Mouse (Mus musculus) midbrain, postnatal 0 days (tissue): Measurements from ENCODE around the gene Gfy. TPM values are rescaled to one million over a fixed set of nuclear protein-coding genes. Genes with fewer than 3 reads are reported as not detected.

ENCODE experiments used
- ATAC-seq: fragments of 200-750 bp; cut with Nextera tagmentation; 2 replicates; pipeline ENCODE4 v1.8.0; 2017; ENCODE audit warnings: moderate number of reproducible peaks, mild to moderate bottlenecking, moderate TSS enrichment, moderate library complexity; ENCODE audit not compliant: low FRiP score
- DNase-seq: peaks from one replicate; pipeline ENCODE4 v3.0.0-alpha.2; 2015; ENCODE audit warnings: low spot score
- H3K27ac ChIP-seq: fragments of 300-500 bp; sonication (generic); 2 replicates; pipeline ENCODE4 v1.5.1; 2014; ENCODE audit warnings: low read depth, mild to moderate bottlenecking, low read length, mixed read lengths
- H3K27me3 ChIP-seq: fragments of 300-500 bp; sonication (generic); 2 replicates; pipeline ENCODE4 v1.6.1; 2014; ENCODE audit warnings: low read length, control low read depth, mixed read lengths; ENCODE audit not compliant: insufficient read depth
- H3K36me3 ChIP-seq: fragments of 300-500 bp; sonication (generic); 2 replicates; pipeline ENCODE4 v1.6.1; 2014; ENCODE audit warnings: low read length, control low read depth, mixed read lengths; ENCODE audit not compliant: insufficient read depth
- H3K4me1 ChIP-seq: fragments of 300-500 bp; sonication (generic); 2 replicates; pipeline ENCODE4 v1.6.1; 2014; ENCODE audit warnings: mild to moderate bottlenecking, control low read depth, antibody characterized with exemption, low read length, mixed read lengths; ENCODE audit not compliant: insufficient read depth
- H3K4me2 ChIP-seq: fragments of 300-500 bp; sonication (generic); 2 replicates; pipeline ENCODE4 v1.6.1; 2014; ENCODE audit warnings: low read depth, mild to moderate bottlenecking, low read length, mixed read lengths; ENCODE audit not compliant: poor library complexity, severe bottlenecking
- H3K4me3 ChIP-seq: fragments of 300-500 bp; sonication (generic); 2 replicates; pipeline ENCODE4 v1.5.1; 2014; ENCODE audit warnings: low read depth, mild to moderate bottlenecking, low read length, moderate library complexity
- H3K9ac ChIP-seq: fragments of 300-500 bp; sonication (generic); replicated peaks from 2 replicates; pipeline ENCODE4 v1.6.1; 2014; ENCODE audit warnings: mild to moderate bottlenecking, low read length, moderate library complexity, mixed read lengths; ENCODE audit not compliant: poor library complexity, severe bottlenecking
- H3K9me3 ChIP-seq: fragments of 300-500 bp; sonication (generic); 2 replicates; pipeline ENCODE4 v1.6.1; 2016; ENCODE audit warnings: low read length, control low read depth
- CTCF ChIP-seq: IDR thresholded peaks from 2 replicates; pipeline ENCODE4 v1.5.1; 2016; ENCODE audit warnings: antibody characterized with exemption, mild to moderate bottlenecking
- WGBS: fragments of 180-500 bp; shearing (Covaris S2); extraction: QIAGEN DNeasy Blood & Tissue Kit; methylation state at CpG from one replicate; pipeline ENCODE4 v1.1.7; 2014; 5-methylcytosine and 5-hydroxymethylcytosine counted together
- polyA plus RNA-seq: library from polyadenylated mRNA; unstranded; fragments of >200 nt; fragmentation: Nextera tagmentation; extraction: Ambion mirVana; gene quantifications from 2 replicates; pipeline ENCODE4 v1.2.1, GENCODE M21; 2015
- total RNA-seq: library from RNA; depleted of rRNA; stranded (reverse); fragments of >200 nt; gene quantifications from 2 replicates; pipeline ENCODE4 v1.2.3, GENCODE M21; 2014

Gfy gene
- total and polyA plus RNA-seq, 2 experiments from 2014 or later: 0.51 TPM; not detected in 1

DNA sequence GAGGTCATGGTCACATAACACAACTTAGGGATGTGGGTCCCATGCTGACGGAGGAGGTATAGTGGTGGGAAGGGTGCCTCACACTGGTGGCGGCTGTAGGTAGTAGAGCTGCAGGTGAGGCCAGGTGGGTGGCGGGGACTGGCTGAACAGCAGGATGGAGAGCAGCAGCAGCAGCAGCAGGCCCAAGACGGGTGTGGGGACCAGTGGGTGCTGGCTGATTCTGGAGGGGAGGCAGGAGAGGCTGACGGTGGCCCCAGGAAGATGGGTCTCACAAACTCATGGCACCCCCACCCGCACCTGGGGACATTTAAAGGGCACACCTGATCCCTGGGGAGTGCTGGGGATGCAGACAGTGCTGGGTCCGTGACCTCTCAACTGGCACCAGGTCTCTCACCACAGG lies 4.3 kb upstream of the Gfy start:
- no peak overlapping the region for H3K4me3 ChIP-seq
- no peak overlapping the region for H3K9ac ChIP-seq
- DNase-seq (no peak), ATAC-seq (no peak)
- no peaks in the 10 kb centered on the region for H3K9me3 ChIP-seq
- H3K4me1 ChIP-seq: no peaks in the 10 kb centered on the region
- no peaks in the 10 kb centered on the region for H3K36me3 ChIP-seq
- H3K27ac ChIP-seq: no peak overlapping the region
- TF ChIP-seq CTCF: no peak
- no peak overlapping the region for H3K4me2 ChIP-seq
- WGBS: 68% methylated on average over 7 of the region's 7 CpGs
- peaks cover 56% of the 10 kb centered on the region for H3K27me3 ChIP-seq

DNA sequence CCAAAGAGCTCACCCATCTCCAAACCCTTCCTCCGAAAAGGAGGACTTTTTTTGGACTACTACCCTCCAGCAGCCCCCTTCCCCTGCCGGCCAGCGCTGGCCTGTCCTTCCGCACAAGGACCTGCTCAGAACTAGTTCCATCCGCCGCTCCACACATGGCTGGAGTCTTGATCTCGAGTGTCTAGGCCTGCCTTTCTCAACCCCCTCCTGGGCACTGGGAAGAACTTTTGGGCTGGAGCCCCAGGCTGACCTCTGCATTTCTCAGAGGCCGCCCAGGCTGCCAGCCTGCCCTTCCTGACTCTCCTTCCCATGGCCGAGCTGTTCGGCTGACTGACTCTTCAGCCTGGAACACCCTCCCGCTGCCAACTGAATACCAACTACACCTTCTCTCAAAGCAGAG lies 3.2 kb upstream of the Gfy start:
- no peak for TF ChIP-seq CTCF
- H3K9ac ChIP-seq: no peak overlapping the region
- no peak for ATAC-seq
- DNase-seq: no peak
- H3K27ac ChIP-seq: no peak overlapping the region
- 14% methylated on average over 11 of the region's 11 CpGs for WGBS
- H3K4me3 ChIP-seq: peak overlapping the region; percentile 34; the same call in 1 of the 2 replicates
- peak overlapping the region; percentile 49 for H3K4me2 ChIP-seq
- peaks cover 66% of the 10 kb centered on the region for H3K27me3 ChIP-seq
- no peaks in the 10 kb centered on the region for H3K4me1 ChIP-seq
- no peaks in the 10 kb centered on the region for H3K36me3 ChIP-seq
- no peaks in the 10 kb centered on the region for H3K9me3 ChIP-seq

DNA sequence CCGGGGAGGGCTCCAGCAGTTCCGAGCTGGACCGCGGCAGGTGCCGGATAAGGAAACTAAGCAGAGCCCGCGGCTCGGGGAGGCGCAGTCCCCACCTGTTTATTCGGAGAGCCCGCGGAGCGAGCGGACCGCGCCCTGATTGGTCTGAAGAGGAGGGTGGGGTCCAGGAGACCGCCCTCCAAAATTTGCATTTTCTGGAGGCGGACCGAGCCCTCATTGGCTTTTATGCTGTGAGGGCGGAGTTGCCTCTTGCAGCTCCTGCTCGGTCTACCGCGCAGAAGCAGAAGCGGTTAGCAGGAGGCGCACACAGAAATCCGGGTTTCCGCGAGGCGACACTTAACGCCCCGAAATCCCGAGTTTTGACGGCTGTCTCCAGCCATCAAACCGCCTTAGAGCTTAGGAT lies 2.8 kb upstream of the Gfy start:
- no peak for TF ChIP-seq CTCF
- peak; percentile 87 for DNase-seq
- no peak overlapping the region for H3K9ac ChIP-seq
- no peaks in the 10 kb centered on the region for H3K9me3 ChIP-seq
- H3K4me1 ChIP-seq: no peaks in the 10 kb centered on the region
- peak overlapping the region; percentile 49 for H3K4me2 ChIP-seq
- no peaks in the 10 kb centered on the region for H3K36me3 ChIP-seq
- ATAC-seq: peak; percentile 87
- H3K27me3 ChIP-seq: peaks cover 71% of the 10 kb centered on the region
- under 1% methylated on average over 34 of the region's 34 CpGs for WGBS
- peak overlapping the region; percentile 34 for H3K4me3 ChIP-seq
- no peak overlapping the region for H3K27ac ChIP-seq

DNA sequence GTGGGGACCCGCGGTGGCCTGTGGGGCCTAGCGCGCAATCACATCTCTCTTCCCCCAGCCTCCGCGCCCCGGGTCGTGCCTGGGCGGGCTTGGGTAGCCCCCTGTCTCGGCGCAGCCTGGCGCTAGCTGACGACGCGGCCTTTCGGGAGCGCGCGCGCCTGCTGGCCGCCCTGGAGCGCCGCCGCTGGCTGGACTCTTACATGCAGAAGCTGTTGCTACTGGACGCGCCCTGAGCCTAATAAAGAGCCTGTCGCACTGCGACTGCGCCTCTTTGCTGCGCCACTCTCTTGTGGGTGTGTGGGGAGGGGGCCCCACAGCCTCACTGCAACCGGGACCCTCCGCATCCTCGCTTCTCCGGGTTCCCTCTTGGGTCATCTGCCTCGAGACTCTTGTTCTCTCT lies 2.2 kb upstream of the Gfy start:
- DNase-seq (peak; percentile 22), ATAC-seq (0 out of 2 replicates have a peak, but pooled peaks have one; percentile 8)
- Histone ChIP-seq H3K27me3 (peaks cover 76% of the 10 kb centered on the region), H3K9me3 (no peaks in the 10 kb centered on the region), H3K27ac (no peak overlapping the region), H3K9ac (no peak overlapping the region), H3K36me3 (no peaks in the 10 kb centered on the region), H3K4me2 (peak overlapping the region; percentile 49), H3K4me3 (peak overlapping the region; percentile 34), H3K4me1 (no peaks in the 10 kb centered on the region)
- peak; percentile 35; the same call in 1 of the 2 replicates for TF ChIP-seq CTCF
- WGBS: 4% methylated on average over 26 of the region's 35 CpGs

DNA sequence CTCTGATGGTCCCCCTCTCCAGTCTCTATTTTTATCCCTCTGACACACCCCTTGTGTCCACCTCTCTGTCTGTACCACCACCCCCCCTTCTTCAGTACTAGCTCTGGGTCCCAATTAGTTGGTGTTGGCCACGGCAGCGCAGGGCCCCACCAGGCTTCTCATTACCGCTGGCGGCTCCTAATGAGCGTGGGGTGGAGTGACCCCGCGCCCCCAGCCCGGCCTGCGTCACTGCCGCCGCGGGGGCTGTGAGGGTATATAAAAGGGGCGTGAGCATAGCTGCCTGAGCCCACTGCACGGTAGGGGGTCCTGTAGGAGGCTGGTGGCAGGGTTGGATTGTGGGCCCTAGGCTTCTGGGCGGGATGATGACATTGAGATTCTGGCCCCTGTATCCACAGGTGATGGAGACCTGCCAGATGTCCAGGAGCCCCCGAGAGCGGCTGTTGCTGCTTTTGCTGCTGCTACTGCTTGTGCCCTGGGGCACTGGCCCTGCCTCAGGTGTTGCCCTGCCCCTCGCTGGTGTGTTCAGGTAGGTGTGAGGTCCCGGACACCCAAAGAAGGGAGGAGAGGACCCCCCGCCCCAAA lies 1.6 kb upstream of the Gfy start, which contains the start of gene Pth2:
Pth2 (plus strand) TSS at position 100 of the 582 bp plus-strand sequence.
- Histone ChIP-seq H3K27me3 (peaks cover 81% of the 10 kb centered on the region), H3K27ac (no peak within 1 kb of the TSS), H3K4me1 (peaks cover 4% of the 10 kb centered on the region; the same call in 1 of the 2 replicates), H3K4me3 (peak within 1 kb of the TSS; percentile 34), H3K9me3 (no peaks in the 10 kb centered on the region), H3K9ac (no peak within 1 kb of the TSS), H3K4me2 (peak within 1 kb of the TSS; percentile 49), H3K36me3 (no peaks in the 10 kb centered on the region)
- DNase-seq (no peak), ATAC-seq (no peak)
- WGBS: 21% methylated on average over 20 of the region's 20 CpGs
- TF ChIP-seq CTCF: no peak

DNA sequence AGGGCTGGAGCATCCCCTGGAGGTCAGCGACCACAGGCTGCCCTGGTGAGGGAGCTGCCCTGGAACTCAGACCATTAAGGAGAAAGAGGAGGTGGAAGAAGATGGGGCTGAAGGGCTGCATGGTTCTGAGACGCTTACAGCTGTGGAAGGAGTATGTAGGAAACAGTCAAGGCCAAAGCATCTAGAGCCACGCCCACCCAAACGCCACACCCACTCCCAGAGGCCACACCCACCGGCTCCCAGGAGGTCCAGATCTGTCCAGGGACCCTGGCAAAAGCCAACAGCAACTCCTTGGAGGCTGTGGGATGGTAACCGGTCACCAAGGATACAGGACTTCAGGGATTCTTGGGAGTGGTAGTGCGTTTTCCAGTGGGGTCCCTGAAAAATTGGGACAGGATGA lies 819 bp downstream of the Gfy start:
- Histone ChIP-seq H3K36me3 (no peaks in the 10 kb centered on the region), H3K27ac (no peak overlapping the region), H3K4me1 (peaks cover 5% of the 10 kb centered on the region; the same call in 1 of the 2 replicates), H3K4me3 (no peak overlapping the region), H3K9ac (no peak overlapping the region), H3K27me3 (peaks cover 94% of the 10 kb centered on the region), H3K9me3 (no peaks in the 10 kb centered on the region), H3K4me2 (no peak overlapping the region)
- ATAC-seq: no peak
- 29% methylated on average over 7 of the region's 7 CpGs for WGBS
- TF ChIP-seq CTCF: no peak
- no peak for DNase-seq
